Mouse (Mus musculus) liver, adult 2 months (tissue): ENCODE measurements around the gene Mrps14.

Source experiments
- CTCF ChIP-seq: fragments of 200-500 bp; IDR thresholded peaks from 2 replicates; pipeline ENCODE4 v1.5.1; 2011; ENCODE audit warnings: low read depth, low read length, control low read depth
- POLR2A ChIP-seq: fragments of 200-500 bp; IDR thresholded peaks from 2 replicates; pipeline ENCODE4 v1.6.1; 2011; ENCODE audit warnings: low read length, control low read depth; ENCODE audit not compliant: insufficient read depth; ENCODE audit errors: extremely low read depth

- TF ChIP-seq POLR2A (no peak), CTCF (no peak)
Measured at GRCm38 (mm10) chr1:160247473-160247872, 52.5 kb downstream of the Mrps14 start.
